Mouse (Mus musculus) neural tube, embryonic 11.5 days (tissue): ENCODE data around the gene Slc25a30. TPM values are rescaled to one million over a fixed set of nuclear protein-coding genes. Genes with fewer than 3 reads are reported as not detected.
A peak's percentile ranks its signal among the peaks of the same experiment; 100 is the strongest.

ENCODE experiments used
- ATAC-seq: fragments of 200-750 bp; cut with Nextera tagmentation; 2 replicates; pipeline ENCODE4 v1.8.0; 2017; ENCODE audit warnings: moderate number of reproducible peaks, mild to moderate bottlenecking, moderate TSS enrichment, moderate library complexity; ENCODE audit not compliant: insufficient read depth, low FRiP score, low TSS enrichment
- DNase-seq: peaks from one replicate; pipeline ENCODE4 v3.0.0-alpha.2; 2015; ENCODE audit warnings: low spot score
- H3K27ac ChIP-seq: fragments of 300-500 bp; sonication (generic); 2 replicates; pipeline ENCODE4 v1.5.1; 2014; ENCODE audit warnings: low read depth, mild to moderate bottlenecking, low read length
- H3K27me3 ChIP-seq: fragments of 300-500 bp; sonication (generic); 2 replicates; pipeline ENCODE4 v1.6.1; 2014; ENCODE audit warnings: mild to moderate bottlenecking, low read length, mixed read lengths; ENCODE audit not compliant: control insufficient read depth, insufficient read depth
- H3K36me3 ChIP-seq: fragments of 300-500 bp; sonication (generic); 2 replicates; pipeline ENCODE4 v1.6.1; 2014; ENCODE audit warnings: mild to moderate bottlenecking, low read length, moderate library complexity, mixed read lengths; ENCODE audit not compliant: control insufficient read depth, insufficient read depth
- H3K4me1 ChIP-seq: fragments of 300-500 bp; sonication (generic); 2 replicates; pipeline ENCODE4 v1.6.1; 2014; ENCODE audit warnings: low read length, mixed read lengths; ENCODE audit not compliant: control insufficient read depth, insufficient read depth
- H3K4me2 ChIP-seq: fragments of 300-500 bp; sonication (generic); 2 replicates; pipeline ENCODE4 v1.6.1; 2014; ENCODE audit warnings: low read depth, mild to moderate bottlenecking, moderate library complexity
- H3K4me3 ChIP-seq: fragments of 300-500 bp; sonication (generic); 2 replicates; pipeline ENCODE4 v1.5.1; 2014; ENCODE audit warnings: low read depth, low read length
- H3K9ac ChIP-seq: fragments of 300-500 bp; sonication (generic); 2 replicates; pipeline ENCODE4 v1.6.1; 2014; ENCODE audit warnings: mild to moderate bottlenecking, low read length
- H3K9me3 ChIP-seq: fragments of 300-500 bp; sonication (generic); 2 replicates; pipeline ENCODE4 v1.6.1; 2016; ENCODE audit warnings: low read length; ENCODE audit not compliant: control insufficient read depth
- WGBS: fragments of 180-500 bp; shearing (Covaris S2); extraction: QIAGEN DNeasy Blood & Tissue Kit; methylation state at CpG from one replicate; pipeline ENCODE4 v1.1.7; 2014; 5-methylcytosine and 5-hydroxymethylcytosine counted together
- polyA plus RNA-seq: library from polyadenylated mRNA; unstranded; fragments of >200 nt; fragmentation: Nextera tagmentation; extraction: Ambion mirVana; gene quantifications from 2 replicates; pipeline ENCODE4 v1.2.1, GENCODE M21; 2014

Slc25a30 gene
- polyA plus RNA-seq, 1 experiment from 2014 or later = 7.9 TPM

DNA sequence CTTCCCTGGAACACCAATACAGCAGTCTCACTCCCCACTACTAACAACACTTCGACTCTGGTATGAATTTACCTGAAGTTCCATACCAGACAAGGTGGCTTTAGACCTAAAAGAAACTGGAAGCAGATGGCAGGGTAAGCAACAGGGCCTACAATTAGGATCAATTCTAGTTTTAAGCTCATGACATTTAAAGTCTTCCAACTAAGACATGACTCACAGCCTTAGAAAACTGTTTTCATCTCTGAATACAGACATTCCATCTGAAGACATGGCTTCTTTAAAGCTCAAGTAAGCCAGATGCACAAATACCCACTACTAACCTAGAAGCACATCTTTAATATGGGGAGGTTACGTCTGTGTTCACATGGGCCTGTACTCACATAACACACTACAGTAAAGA is 38.9 kb downstream of the Slc25a30 start:
- ATAC-seq = no peak
- H3K36me3 ChIP-seq = peaks cover 2% of the 10 kb centered on the region; the same call in 1 of the 2 replicates
- H3K4me3 ChIP-seq = no peak overlapping the region
- no peak overlapping the region for H3K4me2 ChIP-seq
- H3K27me3 ChIP-seq = no peaks in the 10 kb centered on the region
- no peak overlapping the region for H3K27ac ChIP-seq
- 96% methylated on average over 2 of the region's 2 CpGs for WGBS
- DNase-seq = no peak
- no peak overlapping the region for H3K9ac ChIP-seq
- peaks cover 6% of the 10 kb centered on the region for H3K4me1 ChIP-seq
- no peaks in the 10 kb centered on the region for H3K9me3 ChIP-seq

- WGBS = 87% methylated on average over 3 of the region's 3 CpGs
- peaks cover 5% of the 10 kb centered on the region; the same call in 1 of the 2 replicates for H3K36me3 ChIP-seq
Measured at GRCm38 (mm10) chr14:75741904-75742303, 44.9 kb downstream of the Slc25a30 start.

GRCm38 (mm10) chr14:75735597-75735996 is 51.2 kb downstream of the Slc25a30 start:
- H3K27ac ChIP-seq = no peak overlapping the region
- H3K9ac ChIP-seq = no peak overlapping the region
- no peak overlapping the region for H3K4me3 ChIP-seq
- ATAC-seq (no peak), DNase-seq (no peak)
- H3K4me2 ChIP-seq = no peak overlapping the region
- 97% methylated on average over 3 of the region's 3 CpGs for WGBS
- H3K9me3 ChIP-seq = no peaks in the 10 kb centered on the region
- no peaks in the 10 kb centered on the region for H3K27me3 ChIP-seq
- H3K4me1 ChIP-seq = no peaks in the 10 kb centered on the region
- peaks cover 10% of the 10 kb centered on the region for H3K36me3 ChIP-seq

More at GRCm38 (mm10) chr14:75741904-75742303, 44.9 kb downstream of the Slc25a30 start:
- Histone ChIP-seq H3K9ac (no peak overlapping the region), H3K4me2 (no peak overlapping the region), H3K27ac (no peak overlapping the region), H3K4me1 (no peaks in the 10 kb centered on the region), H3K4me3 (no peak overlapping the region), H3K27me3 (no peaks in the 10 kb centered on the region), H3K9me3 (no peaks in the 10 kb centered on the region)
- DNase-seq (no peak), ATAC-seq (no peak)

- H3K27ac ChIP-seq = no peak overlapping the region
- ATAC-seq (no peak), DNase-seq (no peak)
- H3K4me1 ChIP-seq = no peaks in the 10 kb centered on the region
- H3K36me3 ChIP-seq = peaks cover 10% of the 10 kb centered on the region
- no peak overlapping the region for H3K4me2 ChIP-seq
- H3K27me3 ChIP-seq = no peaks in the 10 kb centered on the region
- H3K9me3 ChIP-seq = no peaks in the 10 kb centered on the region
- 88% methylated on average over 7 of the region's 7 CpGs for WGBS
- no peak overlapping the region for H3K4me3 ChIP-seq
- no peak overlapping the region for H3K9ac ChIP-seq
Measured at GRCm38 (mm10) chr14:75732631-75733030, 54.2 kb downstream of the Slc25a30 start.

DNA sequence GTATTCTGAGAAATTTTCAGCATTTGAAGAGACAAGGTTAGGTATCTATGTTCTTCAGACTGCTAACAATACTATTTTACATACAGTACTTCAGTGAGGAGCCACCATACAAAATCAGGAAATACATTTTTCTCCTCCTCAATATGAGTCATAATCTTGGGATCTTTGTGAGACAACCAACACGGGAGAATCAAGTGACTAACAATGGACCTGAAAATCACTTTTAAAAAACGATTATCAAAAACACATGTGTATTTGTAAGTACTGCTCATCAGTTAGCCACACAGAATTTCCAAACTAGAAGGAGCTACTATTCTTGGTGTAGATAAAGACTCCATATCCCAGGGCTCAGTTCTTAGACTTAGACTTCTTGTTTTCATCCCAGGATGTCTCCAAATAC is 55.5 kb downstream of the Slc25a30 start:
- Histone ChIP-seq H3K9me3 (no peaks in the 10 kb centered on the region), H3K27me3 (no peaks in the 10 kb centered on the region), H3K27ac (no peak overlapping the region), H3K36me3 (peaks cover 11% of the 10 kb centered on the region), H3K4me3 (no peak overlapping the region), H3K9ac (no peak overlapping the region), H3K4me2 (no peak overlapping the region), H3K4me1 (no peaks in the 10 kb centered on the region)
- ATAC-seq (no peak), DNase-seq (no peak)
- WGBS = 86% methylated on average over 2 of the region's 2 CpGs

DNA sequence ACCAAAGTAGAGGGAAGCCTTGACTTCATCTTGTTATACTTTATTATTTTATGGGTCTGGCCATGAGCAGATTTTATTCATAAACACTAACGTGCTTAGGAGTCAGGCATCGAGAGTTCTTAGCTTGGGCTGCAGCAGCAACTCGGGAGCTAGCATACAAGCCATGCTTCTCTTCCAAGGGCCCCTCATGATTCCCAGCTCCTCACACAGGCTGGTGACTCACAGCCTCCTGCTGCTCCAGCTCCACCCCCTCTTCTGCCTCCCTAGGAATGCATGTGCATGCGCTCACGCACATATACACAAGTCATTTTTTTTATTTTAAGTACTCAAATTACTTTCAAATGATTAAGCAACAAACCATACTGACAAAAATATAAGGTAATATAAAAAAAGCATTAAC is 58.7 kb downstream of the Slc25a30 start:
- H3K27me3 ChIP-seq = no peaks in the 10 kb centered on the region
- ATAC-seq = no peak
- H3K9me3 ChIP-seq = no peaks in the 10 kb centered on the region
- no peak overlapping the region for H3K4me2 ChIP-seq
- no peak overlapping the region for H3K4me3 ChIP-seq
- DNase-seq = no peak
- H3K27ac ChIP-seq = no peak overlapping the region
- no peak overlapping the region for H3K9ac ChIP-seq
- 96% methylated on average over 5 of the region's 5 CpGs for WGBS
- no peaks in the 10 kb centered on the region for H3K4me1 ChIP-seq
- H3K36me3 ChIP-seq = peaks cover 10% of the 10 kb centered on the region; the same call in 1 of the 2 replicates

- peaks cover 7% of the 10 kb centered on the region; the same call in 1 of the 2 replicates for H3K36me3 ChIP-seq
- no peaks in the 10 kb centered on the region for H3K27me3 ChIP-seq
- ATAC-seq (no peak), DNase-seq (no peak)
- no peaks in the 10 kb centered on the region for H3K9me3 ChIP-seq
- H3K27ac ChIP-seq = no peak overlapping the region
- 81% methylated on average over 4 of the region's 4 CpGs for WGBS
- no peak overlapping the region for H3K4me3 ChIP-seq
- no peaks in the 10 kb centered on the region for H3K4me1 ChIP-seq
- no peak overlapping the region for H3K4me2 ChIP-seq
- H3K9ac ChIP-seq = no peak overlapping the region
Measured at GRCm38 (mm10) chr14:75727046-75727445, 59.8 kb downstream of the Slc25a30 start.

DNA sequence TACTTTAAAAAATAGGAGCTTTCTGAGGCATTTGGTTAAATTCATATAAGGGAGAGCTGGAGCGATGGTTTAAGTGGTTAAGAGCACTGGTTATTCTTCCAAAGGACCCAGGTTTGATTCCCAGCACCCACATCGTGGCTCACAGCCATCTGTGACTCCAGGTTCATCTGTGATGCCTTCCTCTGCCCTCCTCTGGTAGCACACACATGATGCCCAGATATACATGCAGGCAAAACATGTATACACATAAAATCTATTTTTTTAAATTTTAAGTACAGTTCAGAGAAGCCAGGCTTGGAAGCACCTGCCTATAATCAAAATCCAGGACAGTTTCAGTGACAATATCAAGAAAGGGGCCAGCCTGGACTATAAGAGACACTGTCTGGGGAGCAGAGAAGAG is 64.0 kb downstream of the Slc25a30 start:
- Histone ChIP-seq H3K4me2 (no peak overlapping the region), H3K27me3 (no peaks in the 10 kb centered on the region), H3K9ac (no peak overlapping the region), H3K27ac (no peak overlapping the region), H3K4me1 (no peaks in the 10 kb centered on the region), H3K9me3 (no peaks in the 10 kb centered on the region), H3K36me3 (peaks cover 10% of the 10 kb centered on the region), H3K4me3 (no peak overlapping the region)
- no peak for ATAC-seq
- no peak for DNase-seq
- 95% methylated on average over 2 of the region's 2 CpGs for WGBS

DNA sequence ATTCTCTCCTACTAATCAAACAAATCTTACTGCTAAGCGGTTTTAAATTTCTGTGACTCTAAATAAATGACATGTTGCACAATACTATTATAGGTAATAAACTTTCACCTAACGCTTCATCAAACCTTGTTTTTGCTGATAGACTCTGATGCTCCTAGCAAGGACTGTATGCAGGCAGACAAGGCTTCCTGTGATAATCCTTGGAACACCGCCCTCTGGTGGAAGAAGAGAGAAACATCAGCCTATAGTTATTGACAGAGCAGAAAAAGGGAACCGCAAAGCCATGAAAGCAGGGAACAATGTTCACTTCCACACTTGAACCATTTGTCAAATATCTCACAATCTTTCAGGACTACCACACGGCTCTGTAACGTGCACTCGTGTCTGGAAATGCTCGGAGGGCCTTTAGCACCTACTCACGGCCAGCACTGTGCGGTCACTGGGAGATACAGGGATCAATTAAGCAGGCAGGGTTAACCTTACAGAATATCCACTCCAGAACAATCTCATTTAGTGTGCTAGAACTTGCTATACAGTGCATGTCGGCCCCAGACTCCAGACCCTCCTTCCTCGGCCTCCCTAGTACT is 64.8 kb downstream of the Slc25a30 start:
- Histone ChIP-seq H3K4me2 (no peak overlapping the region), H3K36me3 (peaks cover 8% of the 10 kb centered on the region), H3K27ac (no peak overlapping the region), H3K4me1 (no peaks in the 10 kb centered on the region), H3K9ac (no peak overlapping the region), H3K9me3 (no peaks in the 10 kb centered on the region), H3K4me3 (no peak overlapping the region), H3K27me3 (no peaks in the 10 kb centered on the region)
- ATAC-seq = no peak
- 60% methylated on average over 12 of the region's 12 CpGs for WGBS
- DNase-seq = peak; percentile 58
